Mouse (Mus musculus): ENCODE measurements around the gene Armh3.

Gene Armh3

DNA sequence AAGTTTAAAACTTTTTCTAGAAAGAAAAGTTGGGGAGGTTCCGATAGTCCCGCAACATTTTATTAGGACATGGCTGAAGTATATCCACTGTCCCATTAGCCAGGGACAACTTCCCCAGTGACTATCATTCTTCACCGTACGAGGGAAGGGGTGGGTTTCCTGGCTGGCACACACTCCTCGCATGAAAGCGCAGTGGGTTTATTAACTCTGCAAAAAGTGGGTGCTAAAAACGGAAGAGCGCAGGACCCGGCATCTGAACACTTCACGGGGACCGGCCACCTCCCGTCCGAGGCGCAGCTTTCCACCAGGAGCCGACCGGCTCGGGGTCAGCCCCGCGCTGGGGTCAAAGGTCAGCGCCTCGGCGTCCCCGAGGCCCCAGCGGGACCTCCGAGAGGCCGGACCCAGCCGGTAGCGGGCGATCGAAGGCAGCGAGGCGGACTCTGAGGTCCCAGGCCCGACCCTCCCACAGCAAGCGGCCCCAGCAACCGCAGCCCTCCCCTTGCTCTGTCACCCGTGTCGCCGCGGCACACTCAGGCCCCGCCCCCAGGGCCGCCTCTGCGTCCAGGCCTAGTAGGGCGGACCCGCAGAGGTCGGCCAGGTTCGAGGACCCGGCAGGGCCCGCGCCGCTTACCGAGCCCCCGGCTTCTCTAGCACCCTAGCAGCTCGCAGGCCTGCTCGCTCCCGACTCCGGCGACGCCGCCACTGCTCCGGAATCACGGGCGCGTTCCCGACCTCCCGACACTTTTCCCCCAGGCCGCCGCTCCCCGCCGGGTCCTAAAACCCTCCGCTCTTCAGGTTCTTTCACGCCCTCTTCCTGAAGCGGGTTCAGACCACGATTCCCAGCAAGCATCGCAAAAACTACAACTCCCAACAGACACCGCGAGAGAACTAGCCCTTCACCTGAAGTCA lies at the start of gene Armh3:
Gene Armh3 (minus strand): TSS at position 704 of the 909 bp plus-strand sequence.
- DNase-seq = peak; percentile 97

GRCm38 (mm10) chr19:46047426-46047825 lies 49.1 kb upstream of the Armh3 start:
- peak; percentile 9 for DNase-seq

DNA sequence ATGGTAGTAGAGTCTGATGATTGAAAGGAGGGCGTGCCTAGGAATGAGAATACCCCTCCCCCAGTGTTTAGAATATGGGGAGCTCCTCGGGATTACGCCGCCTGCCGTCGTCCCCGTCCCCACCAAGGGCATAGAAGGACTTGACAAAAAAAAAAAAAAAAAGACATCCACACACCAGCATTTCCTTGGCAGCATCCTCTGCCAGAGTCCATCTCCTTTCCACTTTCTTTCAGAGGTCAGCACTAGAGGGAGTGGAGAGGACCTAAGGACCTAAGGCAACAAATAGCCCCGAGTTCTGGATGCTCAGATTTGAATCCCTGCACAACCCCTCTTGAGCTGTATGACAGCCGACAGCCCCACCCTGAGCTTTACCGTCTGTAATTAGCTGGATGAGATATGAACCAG lies 48.3 kb upstream of the Armh3 start:
- DNase-seq = peak; percentile 36

DNA sequence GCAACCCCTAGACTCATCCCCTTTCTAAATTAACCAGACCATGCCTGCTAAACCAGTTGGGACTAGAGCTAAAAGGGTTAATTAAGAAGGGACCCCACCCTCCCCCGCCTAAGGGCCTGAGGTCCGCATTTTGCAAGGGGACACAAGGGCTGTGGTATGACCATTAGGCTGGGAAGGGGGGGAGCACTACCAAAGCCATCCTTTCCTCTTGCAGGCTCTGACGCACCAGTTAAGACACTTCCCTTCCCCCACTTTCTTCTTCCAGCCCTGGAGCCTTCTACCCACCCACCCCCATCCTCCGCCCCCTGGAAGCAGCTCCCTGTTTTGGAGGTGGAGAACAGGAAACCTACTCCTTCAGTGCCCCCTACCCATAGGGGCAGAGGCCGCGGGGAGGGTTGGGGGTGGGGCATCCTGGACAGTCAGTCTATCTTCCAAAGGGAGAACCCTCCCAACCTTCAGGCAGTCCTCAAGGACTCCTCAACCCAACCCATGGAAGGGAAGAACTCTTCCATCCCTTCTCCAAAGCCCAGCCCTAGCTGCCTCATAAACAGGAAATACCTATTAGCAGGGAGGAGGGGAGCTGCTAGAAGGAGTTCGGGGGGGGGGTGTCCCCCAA lies 47.5 kb upstream of the Armh3 start:
- DNase-seq = peak; percentile 80

GRCm38 (mm10) chr19:46044993-46045695 lies 46.9 kb upstream of the Armh3 start, which contains the start of gene Ldb1:
TSS of gene Ldb1 (minus strand) at chr19:46045214.
- DNase-seq = peak; percentile 93

- DNase-seq = peak; percentile 74
Measured at GRCm38 (mm10) chr19:46044271-46044992, 46.1 kb upstream of the Armh3 start, which contains the start of gene Pprc1. TSS of gene Pprc1 (plus strand) at chr19:46044886.

- DNase-seq = peak; percentile 46
Measured at GRCm38 (mm10) chr19:46043380-46043779, 45.1 kb upstream of the Armh3 start.

DNA sequence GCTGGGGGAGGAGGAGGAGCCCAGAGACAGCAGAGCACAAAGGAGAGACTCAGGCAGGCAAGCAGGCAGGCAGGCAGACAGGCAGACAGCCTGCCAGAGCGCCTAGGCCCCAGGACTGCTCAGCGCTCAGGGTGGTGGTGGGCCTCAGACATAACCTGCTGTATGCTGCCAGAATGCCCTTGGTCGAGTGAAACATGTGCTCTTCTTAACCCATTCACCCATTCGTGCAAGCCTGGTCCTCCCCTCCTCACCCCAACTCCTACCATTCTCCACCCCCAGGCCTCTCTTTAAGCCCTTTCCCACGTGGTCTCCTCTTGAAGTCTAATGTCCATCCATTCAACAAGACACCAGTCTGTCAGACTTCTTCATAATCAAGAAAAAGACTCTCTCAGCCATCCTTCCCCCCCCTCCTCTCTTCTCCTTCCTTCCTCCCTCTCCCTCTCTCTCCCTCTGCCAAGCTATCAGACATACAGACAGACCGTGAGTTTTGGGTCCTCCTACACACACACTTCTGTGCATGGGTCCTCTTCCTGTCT lies 44.3 kb upstream of the Armh3 start:
- DNase-seq = no peak

DNA sequence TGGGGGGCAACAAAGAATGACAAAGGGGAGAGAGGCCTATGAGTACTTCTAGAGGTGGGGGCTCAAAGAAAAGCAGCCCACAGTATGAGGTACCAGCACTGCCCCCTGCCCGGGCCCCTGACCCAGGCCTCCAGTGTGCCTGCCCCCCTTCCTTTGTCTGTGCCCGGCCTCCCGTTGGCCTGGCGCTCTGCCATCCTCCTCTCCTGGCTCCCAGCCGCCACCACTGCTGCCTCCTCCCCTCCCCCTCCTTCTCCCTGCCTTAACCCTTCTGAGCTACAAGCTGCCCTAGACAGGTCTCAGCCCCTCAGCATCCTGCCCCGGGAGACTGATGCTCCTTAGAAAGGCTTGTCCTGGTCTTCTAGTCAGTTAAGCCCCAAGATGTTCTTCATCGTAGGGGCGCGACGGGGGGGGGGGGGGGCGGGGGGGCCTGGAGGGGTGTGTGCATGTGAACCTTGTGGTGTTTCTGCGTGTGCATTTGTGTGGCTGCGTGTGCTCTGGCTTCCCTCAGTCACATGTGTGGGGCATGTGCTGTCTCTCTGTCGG lies 43.7 kb upstream of the Armh3 start:
- peak; percentile 92 for DNase-seq

- no peak for DNase-seq
Measured at GRCm38 (mm10) chr19:46041299-46041932, 43.1 kb upstream of the Armh3 start.

DNA sequence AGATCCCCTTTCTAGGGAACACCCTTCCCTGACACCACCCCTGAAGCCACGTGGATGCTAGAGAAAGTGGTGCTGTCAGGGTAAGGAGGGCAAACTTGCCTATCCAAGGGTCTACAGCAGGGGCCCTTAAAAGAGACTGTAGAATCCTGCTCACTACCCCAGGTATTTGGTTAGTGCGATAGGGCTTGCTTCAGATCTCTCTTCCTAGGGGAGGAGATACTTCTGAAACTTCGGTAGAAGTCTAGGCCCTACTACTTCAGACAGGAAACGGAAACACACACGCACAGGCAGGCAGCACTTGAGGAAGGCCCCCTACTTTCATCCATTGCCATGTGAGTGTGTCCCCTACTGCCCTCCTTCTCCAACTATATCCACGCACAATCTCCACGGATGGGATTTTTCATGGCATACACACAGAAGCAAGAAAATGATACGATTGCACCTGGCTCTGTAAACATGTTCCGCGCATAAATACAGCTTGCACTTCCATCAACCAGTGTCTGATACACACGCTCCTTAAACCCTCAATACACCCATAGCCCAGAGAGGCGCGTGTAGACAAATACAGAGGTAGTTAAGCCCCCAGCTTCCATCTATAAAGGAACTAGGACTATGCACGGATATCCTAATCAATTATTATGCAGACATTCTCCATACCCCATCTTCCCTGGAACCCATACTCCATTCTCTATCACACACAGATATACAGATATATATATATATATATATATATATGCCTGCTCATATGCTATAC lies 42.0 kb upstream of the Armh3 start:
- DNase-seq = peak; percentile 14

DNA sequence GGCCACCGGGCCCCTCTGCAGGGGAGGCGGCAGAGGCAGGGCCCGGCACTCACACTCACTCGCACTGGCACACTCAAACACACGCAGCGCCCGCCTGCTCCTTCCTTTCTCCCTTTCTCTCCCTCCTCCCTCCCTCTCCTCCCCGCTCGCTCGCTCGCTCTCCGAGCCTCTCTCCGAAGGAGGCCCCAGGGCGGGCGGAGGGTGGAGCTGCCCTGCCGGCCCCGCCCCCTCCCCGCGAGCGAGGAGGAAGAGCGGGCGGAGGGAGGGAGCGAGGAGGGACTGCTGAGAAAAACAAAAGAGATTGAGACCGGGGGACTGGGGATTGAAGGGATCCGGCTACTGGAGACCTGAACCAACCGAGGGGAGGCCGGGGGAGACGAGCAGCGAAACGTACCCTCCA lies 41.2 kb upstream of the Armh3 start:
- DNase-seq = peak; percentile 91

- DNase-seq = no peak
Measured at GRCm38 (mm10) chr19:46038851-46039260, 40.6 kb upstream of the Armh3 start.

GRCm38 (mm10) chr19:46037925-46038850 lies 39.9 kb upstream of the Armh3 start:
- no peak for DNase-seq

DNA sequence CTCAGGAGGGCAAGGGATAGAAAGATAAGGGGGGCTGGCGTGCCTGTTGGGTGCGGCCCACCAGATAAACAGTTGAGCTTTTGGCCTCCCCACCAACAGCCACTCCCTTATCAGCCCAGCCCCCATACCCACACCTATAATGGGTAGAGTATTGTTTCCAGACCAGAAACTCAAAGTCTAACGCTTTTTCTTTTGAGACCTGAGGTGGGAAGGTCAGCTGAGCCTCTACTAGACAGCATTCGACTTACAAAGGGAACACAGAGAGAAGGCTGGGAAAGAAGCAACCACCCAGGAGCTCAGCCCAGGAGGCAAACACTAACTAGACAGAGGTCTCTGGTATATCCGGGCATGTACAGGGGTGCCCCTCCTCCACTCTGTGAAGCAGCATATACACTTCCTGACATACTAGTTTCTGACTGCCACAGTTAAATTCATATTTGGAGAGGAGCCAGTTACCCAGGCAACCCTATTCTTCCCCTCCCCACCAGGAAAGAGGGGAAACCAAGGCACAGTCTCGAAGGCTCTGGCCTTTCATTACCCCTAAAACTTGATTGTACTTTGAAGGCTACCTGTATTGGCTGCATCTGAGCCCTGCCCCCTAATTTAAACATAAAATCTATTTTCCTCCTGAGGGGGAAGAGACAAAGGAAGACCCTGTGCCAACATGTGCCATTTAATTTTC lies 39.1 kb upstream of the Armh3 start:
- peak; percentile 36 for DNase-seq

- peak; percentile 34 for DNase-seq
Measured at GRCm38 (mm10) chr19:46036477-46037242, 38.4 kb upstream of the Armh3 start.

DNA sequence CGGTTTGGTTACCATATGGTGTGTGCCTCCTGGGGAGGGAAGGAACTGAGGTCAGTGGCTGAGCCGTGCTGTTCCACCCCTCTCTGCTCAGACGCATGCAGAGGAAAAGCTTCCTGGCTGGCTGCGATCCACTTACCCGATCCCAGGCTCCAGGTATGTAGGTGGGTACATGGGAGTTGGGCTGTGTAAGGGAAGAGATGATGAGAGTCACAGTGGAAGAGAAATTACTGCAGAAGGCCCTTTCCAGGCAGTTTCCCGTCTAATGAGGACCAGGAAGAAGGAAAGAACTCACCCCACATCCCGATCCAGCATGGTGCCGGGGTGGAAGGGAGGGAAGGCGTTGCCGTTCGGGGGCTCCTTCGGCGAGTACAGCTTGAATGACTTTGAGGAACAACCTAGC lies 37.7 kb upstream of the Armh3 start:
- no peak for DNase-seq

GRCm38 (mm10) chr19:46033911-46034310 lies 35.6 kb upstream of the Armh3 start:
- no peak for DNase-seq
